Mouse (Mus musculus): Measurements from ENCODE around the gene Olfr561.

Olfr561 gene

DNA sequence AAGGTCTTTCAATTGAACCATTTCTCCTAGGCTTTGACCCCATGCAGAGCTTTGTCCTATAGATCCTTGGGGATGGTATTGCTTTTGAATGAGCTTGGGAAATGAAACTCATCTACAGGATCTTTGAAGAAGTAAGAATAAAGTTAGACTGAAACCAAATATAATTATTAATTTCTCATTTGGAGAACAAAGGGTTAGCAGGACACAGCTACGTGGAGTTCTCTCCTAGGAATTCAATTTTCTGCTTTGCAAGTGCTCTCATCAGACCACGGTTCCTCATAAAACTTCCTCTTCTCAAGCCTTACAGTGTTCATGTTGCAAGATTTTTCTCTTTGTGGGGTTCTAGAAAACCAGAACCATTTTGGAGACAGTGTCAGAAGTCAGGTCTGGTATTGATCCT lies at the start of gene Olfr561:
Olfr561 (plus strand) TSS at position 301 of the 400 bp plus-strand sequence.
- DNase-seq, result no peak

GRCm38 (mm10) chr7:102727391-102727790 lies 43.6 kb upstream of the Olfr561 start, which contains the start of gene Olfr559:
Olfr559 (minus strand) TSS chr7:102727491.
- DNase-seq, result no peak

DNA sequence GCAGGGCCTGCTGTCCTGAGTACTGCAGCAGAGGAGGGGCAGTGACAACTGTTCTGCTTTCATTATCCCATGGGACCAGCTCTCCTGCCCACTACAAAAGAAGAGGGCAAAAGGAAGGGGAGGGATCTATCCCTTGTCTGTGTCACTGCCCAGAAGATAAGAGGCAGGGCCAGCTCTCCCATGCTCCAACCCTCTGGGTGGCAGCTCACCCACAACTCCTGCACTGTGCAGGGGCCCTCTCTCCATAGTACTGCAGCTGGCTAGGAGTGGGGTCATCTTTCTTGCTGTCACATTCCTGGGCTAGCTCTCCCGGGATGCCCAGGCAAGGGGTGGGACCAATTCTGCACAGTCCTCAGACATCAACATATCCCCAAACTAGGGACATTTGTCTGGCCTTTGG lies 37.2 kb upstream of the Olfr561 start:
- no peak for DNase-seq

DNA sequence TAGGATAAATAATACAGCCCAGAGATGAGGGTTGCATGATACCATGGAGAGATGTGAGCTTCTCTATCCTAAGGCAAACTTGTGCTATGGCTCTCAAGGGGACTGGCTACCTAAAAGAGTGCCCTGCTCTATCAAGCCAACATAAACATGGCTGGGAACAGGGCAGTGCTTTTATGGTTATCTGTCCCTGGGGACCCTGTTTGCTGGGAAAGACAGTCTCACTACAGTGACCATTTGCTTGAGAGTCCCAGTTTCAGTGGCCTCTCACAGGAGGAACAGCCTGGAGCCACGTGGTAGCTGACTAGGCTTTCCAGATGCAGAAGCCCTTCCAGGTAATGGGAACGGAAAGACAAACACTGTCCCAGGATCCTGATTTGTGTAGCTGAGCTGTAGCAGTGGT lies 33.3 kb upstream of the Olfr561 start:
- no peak for DNase-seq

DNA sequence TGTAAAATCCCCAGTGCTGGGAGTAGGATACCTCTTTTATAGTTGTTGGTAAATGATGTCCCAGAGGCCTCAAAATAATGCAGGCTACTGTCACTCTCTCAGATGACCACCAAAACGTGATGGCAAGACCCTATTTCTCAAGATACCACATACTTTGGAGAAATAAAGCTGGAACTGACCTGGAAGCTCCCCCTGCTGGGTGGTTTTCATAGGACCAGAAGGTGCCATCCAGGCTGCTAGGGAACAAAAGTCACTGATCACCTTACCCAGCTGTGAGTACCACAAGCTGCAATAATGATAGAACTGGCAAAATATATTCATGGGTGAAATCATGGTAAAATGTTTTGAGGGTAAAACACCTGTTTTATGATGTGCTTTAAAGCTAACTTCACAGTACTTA lies 18.9 kb upstream of the Olfr561 start:
- no peak for DNase-seq

DNA sequence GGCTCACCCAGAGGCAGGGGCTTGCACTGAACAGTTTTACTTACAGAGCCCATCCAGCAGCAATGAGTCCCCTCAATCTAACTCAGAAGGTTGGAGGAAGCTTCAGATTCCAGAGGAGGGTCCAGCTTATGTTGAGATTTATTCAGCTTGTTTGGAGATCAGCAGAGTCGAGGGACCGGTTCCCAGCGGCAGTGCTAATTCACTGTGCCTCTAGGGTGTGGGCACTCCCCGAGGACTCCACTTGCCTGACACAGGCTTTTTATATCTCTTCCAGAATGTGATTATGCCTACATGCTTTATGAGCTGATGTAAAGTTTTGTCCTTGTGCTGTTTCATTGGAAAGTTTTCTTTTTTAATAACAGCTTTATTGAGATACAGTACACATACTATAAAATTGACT lies 11.8 kb upstream of the Olfr561 start, which contains the start of the genes Olfr560 and Olfr78:
Olfr560 (minus strand) TSS at position 101 of the 400 bp plus-strand sequence.
Olfr78 (minus strand) TSS at position 206 of the 400 bp plus-strand sequence.
- DNase-seq, result no peak

- DNase-seq, result no peak
Observed at GRCm38 (mm10) chr7:102803180-102803579, 32.2 kb downstream of the Olfr561 start, which contains the start of gene Olfr564. Olfr564 (plus strand) TSS chr7:102803480.

Data from kidney, adult 18-20 months (tissue).